Mouse (Mus musculus): Measurements from ENCODE around the gene Pgm2l1.

Gene Pgm2l1

DNA sequence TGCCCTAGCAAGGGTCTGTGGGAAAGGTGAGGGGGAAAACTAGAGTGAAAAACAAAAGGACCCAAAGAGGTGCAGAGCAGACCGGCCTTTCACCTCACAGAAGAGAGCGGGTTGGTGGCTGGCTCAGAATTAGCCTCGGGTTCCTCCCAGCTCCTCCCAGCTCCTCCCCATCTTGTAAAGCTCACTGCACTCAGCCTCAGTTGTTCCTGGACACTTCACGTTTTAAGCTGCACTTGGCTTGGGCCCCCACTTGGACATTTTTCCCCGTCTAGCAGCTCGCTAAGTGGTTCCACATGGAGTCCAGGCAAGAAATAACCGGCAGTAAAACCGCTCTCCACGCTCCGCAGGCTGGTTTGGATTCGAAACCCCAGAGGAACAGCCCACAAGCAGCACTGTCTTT, 61.4 kb downstream of the Pgm2l1 start:
- no peak for DNase-seq (ENCODE audit: inconsistent ontology term)

DNA sequence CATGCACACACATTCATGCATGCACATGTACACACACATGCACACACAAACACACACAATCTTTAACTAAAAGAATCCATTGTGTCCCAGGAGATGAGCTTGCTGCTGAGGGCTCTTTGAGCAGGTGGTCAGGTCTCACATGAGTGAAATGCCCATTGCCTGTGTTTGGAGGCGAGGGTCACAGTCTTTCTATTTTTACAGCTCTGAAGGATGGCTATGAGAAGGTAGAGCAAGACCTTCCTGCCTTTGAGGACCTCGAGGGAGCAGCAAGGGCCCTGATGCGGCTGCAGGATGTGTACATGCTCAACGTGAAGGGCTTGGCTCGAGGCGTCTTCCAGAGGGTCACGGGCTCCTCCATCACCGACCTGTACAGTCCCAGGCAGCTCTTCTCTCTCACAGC, 66.4 kb downstream of the Pgm2l1 start:
- DNase-seq (ENCODE audit: inconsistent ontology term): no peak

DNA sequence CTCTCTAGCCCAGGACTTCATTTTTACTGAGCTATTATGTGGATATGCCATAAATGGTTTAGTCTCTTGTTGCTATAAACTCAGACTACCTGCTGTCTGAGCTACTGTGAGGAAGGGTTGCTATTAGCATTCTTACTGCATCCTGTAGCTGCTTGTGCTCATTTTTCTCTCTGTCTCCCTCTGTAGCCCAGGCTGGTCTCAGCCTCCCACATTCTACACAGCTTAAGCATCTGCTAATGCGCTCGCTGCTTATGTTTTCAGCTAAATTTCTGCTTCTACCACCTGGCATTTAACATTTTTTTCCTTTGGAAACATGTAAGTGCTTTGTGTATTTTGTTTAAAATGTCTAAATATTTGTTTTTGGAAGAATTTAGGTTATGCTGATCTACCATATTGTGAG, 68.6 kb downstream of the Pgm2l1 start:
- no peak for DNase-seq (ENCODE audit: inconsistent ontology term)

DNA sequence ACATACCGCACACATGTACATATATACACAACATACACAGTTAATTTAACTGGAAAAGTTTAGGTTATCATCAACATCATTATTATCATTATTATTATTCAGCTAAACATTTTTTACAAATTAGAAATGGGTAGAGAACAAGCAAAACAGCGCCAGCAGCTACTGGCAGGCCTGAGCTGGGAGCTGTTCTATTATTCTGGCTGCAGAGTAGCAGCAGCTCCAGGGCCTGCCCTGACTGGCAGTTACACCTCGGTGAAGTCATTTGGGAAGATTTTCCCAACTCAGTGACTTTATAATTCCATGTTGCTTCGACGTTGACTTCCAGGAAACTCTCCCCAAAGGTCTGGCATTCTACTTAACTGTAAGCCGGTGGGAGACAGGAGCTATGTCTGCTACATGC, 69.5 kb downstream of the Pgm2l1 start:
- DNase-seq (ENCODE audit: inconsistent ontology term): no peak

DNA sequence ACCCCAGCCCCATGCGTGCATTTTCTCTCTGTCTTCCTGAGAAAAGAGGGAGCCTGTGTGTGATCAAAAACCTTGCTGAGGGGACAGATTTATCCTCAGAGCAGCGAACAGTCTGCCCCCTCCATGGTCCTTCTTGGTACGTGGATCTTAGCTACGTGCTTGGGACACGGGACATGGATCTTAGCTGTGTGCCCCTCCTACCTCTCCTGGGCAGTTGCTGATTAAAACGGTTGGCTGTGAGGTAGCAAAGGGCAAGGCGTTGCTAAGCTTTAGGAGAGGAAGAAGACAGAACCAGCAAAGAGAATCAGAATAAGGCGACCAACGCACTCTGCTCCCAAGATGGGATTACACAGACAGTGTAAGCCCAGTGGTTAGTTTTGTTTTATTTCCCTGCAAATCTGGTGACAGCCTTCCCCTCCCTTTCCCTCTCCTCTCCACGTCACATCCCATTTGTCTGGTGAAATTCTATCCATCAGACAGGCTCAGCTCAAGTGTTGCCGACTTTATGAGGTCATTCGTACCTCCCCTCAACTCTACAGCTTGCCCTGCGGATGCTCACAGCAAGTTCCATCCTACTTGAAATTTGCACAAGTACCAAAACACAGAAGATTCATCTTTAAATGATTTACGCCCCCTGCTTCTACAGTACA, 71.8 kb downstream of the Pgm2l1 start:
- no peak for DNase-seq (ENCODE audit: inconsistent ontology term)

DNA sequence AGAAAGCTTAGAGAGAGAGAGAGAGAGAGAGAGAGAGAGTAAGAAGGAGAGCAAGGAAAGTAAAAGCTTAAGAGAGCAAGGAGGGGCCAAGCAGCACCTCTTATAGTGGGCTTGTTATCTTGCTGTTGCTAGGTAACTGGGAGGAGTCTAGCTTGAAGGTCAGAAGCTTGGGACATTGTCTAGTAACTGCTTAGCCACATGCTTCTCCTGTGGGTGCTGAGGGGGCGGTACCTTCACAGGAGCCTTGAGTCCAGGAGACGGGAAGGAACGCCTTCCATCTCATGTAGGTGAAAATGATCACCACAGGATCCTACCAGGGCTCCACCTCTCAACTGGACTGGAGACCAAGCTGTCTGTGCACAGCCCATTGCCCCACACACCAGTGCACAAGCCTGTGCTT, 74.2 kb downstream of the Pgm2l1 start:
- DNase-seq (ENCODE audit: inconsistent ontology term): no peak

DNA sequence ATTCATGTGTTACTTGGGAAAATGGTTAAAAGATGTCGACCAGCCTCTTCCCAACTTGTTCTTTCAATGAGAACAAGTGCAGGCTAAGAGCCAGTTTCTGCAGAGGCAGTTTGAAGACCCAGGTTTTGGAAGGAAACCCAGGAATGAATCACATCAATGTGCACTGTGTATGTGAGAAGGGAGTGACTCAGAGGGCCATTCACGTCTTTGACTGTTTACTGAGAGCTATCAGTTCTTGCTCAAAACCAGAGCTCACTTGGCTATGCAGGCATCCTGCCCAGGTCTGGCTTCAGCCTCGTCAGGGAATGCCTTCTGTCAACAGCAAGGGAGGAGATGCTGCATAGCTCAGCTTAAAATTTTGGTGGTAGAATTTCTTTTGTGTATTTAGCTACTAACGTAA, 75.1 kb downstream of the Pgm2l1 start:
- DNase-seq (ENCODE audit: inconsistent ontology term): peak; percentile 90

DNA sequence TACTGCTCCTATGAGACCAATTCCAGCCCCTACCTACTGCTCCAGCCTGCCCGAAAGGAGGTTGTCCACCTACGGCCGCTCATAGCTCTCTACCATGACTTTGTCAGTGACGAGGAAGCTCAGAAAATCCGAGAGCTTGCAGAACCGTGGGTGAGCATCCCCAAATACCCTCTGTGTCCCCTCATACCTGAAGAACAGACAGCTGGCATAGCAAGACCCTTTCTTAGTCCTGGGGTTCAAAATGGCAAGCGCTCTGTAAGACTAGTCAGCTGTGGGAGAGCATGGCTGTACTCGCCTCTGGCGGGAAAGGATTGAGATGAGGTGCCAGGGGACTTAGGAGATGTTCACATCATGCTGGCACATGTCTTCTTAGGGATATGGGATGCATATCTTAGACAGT, 78.7 kb downstream of the Pgm2l1 start:
- DNase-seq (ENCODE audit: inconsistent ontology term): no peak

DNA sequence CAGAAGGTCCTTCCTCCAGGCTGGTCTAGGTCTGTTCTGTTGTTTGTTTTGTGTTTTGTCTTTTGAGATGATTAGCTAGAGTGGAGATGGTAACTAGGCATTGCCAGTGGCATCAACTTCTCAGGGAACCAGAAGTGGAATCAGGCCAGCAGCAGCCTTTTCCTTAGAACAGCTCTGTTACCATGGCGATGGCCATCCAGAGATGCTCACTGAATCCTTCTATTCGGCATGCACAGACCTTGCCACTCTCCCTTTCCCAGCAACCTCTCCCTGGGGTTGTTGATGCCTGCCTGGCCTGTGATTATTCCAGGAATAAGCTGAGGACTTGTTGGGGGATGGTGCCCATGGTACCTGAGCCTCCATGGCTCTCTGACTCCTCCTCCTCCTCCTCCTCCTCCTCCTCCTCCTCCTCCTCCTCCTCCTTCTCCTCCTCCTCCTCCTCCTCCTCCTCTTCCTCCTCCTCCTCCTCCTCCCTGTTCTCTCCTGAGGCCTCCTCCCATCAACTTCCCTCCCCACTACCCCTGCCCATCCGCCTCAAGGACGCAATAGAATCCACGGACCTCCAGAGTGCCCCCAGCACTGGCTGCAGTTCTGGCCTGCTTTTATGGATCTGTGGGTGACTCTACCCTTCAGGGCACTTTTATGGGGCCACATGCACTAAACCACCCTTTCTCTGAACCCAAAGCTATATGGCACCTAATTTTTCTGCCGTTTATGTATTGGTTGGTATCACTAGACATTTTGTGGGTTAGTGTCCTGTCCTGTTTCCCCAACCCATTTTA, 80.9 kb downstream of the Pgm2l1 start:
- DNase-seq (ENCODE audit: inconsistent ontology term): no peak

DNA sequence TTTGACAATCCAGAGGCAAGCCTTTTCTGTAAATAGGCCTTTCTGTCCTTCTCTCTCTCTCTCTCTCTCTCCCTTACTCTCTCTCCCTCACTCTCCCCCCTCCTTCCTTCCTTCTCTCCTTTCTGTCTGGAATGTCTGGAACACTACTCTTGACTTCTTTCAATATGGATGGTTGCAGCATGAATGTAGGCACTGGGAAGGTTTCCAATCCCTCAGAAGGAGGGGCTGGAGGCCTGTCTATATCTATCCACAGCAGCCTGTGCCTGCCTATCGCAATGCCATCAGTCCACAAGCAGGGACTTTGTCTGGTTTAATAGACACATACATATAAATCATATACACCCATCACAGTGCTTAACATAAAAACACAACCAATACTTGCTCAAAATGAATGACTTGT, 82.0 kb downstream of the Pgm2l1 start:
- DNase-seq (ENCODE audit: inconsistent ontology term): peak; percentile 64

DNA sequence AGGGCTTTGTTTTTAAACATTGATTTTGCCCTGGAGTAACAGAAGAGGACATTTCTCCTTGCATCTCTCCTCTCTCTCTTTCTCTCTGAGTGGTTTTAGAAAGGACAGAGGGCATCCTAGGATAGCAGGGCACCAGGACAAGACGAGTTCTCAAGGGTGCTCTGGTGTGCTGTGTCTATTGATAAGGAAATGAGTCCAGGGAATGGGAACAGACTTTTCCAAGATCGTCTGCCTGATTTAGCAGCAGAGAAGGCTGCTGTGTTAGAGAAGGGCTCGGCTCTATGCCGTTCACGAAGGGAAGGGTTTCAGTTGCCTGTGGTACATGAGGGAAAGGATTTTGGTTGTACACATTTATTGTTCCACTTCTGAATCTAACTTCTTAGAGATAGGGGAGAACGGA, 82.5 kb downstream of the Pgm2l1 start:
- no peak for DNase-seq (ENCODE audit: inconsistent ontology term)

DNA sequence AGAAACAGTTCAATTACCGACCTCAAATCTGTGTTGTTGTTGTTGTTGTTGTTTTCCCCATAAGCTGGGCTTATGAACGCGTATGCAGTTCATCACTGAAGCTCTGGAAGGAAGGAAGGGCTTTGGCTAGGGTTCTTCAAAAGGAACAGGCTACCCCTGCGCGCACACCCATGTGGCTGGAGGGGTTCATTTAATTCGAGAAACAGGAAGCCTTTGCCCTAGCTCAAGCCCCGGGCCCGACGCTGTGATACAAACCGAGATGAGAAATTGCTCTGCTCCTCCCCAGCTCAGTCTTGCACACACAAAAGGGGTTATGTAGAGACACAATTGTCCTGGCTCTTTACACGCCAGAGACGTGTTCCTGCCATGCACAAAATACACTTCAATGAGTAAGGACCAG, 83.1 kb downstream of the Pgm2l1 start:
- no peak for DNase-seq (ENCODE audit: inconsistent ontology term)

DNA sequence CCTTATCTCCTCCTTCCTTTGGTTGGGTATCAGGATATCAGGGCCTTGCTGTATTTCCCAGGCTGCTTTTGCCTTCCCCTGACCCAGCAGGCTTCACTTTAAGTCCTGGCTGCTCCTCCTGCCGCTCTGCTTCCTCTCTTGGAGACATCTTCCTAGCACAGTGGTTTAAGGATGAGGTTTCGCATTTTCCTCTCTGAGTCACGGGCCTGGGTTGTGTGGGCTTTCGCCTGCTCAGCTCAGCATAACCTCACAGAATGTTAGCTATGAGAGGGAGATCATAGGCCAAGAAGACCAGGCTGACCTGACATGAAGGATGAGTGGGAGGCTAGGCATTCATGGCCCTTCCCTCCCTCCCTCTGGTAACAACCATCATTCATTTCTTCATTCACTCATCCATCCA, 85.5 kb downstream of the Pgm2l1 start:
- DNase-seq (ENCODE audit: inconsistent ontology term): peak; percentile 43

DNA sequence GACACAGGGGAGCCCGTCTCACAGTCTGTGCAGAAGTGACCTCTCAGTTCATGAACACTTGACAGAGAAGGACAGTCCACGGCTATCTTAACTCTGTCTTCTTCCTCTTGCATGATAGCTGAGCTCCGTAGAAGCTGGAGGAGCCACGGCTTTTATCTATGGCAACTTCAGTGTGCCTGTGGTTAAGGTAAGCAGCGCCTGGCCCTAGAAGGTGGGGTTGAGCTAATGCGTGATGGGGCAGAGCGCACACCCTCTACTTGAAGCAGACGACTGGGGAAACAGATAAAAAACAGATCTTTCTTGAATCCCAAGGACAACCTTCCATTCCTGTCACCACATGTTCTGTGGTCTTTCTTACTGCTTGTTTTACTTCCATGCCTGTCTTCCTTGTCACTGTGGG, 89.7 kb downstream of the Pgm2l1 start:
- no peak for DNase-seq (ENCODE audit: inconsistent ontology term)

DNA sequence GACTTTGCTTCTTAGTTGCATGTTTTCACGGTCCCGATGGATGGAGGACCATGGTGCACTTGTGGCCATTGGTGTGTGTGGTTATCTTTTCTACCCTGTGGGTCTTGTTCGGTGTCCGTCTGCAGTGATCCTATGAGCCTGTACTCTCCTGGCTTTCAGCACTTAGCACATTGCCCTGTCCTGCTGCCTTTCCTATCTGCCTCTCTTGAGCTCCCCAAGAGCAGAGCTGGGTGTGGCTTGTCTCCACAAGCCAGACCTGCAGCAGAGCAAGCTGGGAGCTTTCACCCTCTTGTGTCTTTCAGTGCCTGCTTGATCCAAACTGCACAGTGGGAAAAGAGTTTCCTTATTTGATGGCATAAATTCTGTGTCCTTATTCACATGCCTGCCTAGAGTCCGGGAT, 90.3 kb downstream of the Pgm2l1 start:
- DNase-seq (ENCODE audit: inconsistent ontology term): no peak

DNA sequence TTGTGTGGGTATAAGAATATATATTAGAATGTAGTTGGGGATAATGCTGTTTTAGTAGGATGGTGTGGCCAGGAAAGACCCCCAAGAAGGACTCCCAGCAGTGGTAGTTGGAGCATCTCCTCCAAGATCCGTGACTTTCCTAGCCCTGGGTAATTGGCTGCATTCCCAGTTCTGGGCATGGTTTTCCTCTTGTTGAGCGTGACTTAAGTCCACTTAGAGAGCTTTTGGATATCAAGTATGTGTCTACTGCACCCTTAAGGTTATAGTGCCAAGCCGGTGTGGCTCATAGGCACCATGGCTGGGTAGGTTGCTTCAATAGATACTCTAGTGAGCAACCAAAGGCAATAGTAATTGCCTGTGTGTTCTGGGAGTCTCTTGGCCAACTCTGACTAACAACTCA, 96.5 kb downstream of the Pgm2l1 start:
- DNase-seq (ENCODE audit: inconsistent ontology term): no peak

DNA sequence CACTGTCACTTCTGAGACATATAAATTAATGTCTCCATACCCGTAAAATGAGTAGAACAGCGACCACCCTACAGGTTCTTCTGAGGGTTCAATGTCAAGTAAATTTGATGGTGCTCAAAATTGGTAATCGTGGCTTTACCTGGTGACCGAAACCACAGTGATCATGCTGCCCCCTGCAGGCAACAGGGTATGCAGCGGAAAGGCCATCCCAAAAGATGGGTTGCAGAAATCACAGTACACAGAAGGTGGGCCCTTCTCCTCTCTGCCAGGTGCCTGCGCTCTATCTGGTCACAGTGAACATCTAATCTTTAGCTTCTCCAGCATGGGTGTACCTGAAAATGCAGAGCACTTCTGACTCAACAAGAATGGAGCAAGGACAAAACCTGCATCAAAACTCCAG, 98.3 kb downstream of the Pgm2l1 start:
- DNase-seq (ENCODE audit: inconsistent ontology term): no peak

DNA sequence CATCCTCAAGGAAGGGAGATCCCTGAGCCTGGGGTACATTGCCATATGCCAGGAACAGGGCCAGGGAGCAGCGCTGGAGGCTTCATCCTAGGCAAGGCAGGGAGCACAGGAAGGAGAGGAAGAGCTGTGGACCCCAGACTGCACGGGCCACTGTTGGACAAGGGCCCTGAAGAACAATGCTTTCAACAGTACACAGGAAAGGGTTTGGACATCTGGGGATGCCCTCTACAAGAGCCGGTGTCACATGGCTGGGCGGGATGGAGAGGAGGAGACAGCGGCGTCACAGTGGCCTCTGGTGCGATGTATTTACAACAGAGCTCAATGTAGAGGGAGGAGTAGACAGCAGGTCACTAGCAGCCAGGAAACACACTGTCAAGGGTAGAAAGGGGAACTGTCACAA, 100.3 kb downstream of the Pgm2l1 start:
- DNase-seq (ENCODE audit: inconsistent ontology term): no peak
